Mouse (Mus musculus) thymus, adult 2 months (tissue): Measurements from ENCODE around the gene Cgref1.

ENCODE experiments used
- CTCF ChIP-seq: fragments of 200-500 bp; IDR thresholded peaks from 2 replicates; pipeline ENCODE4 v1.5.1; 2012; ENCODE audit warnings: mild to moderate bottlenecking, control low read depth, low read length, moderate library complexity, borderline replicate concordance; ENCODE audit not compliant: control insufficient read depth, poor library complexity, insufficient read depth; ENCODE audit errors: extremely low read depth
- POLR2A ChIP-seq: fragments of 200-500 bp; IDR thresholded peaks from 2 replicates; pipeline ENCODE4 v1.6.1; 2012; ENCODE audit warnings: mild to moderate bottlenecking, low read length, control low read depth, moderate library complexity; ENCODE audit not compliant: control insufficient read depth, poor library complexity, insufficient read depth; ENCODE audit errors: extremely low read depth

DNA sequence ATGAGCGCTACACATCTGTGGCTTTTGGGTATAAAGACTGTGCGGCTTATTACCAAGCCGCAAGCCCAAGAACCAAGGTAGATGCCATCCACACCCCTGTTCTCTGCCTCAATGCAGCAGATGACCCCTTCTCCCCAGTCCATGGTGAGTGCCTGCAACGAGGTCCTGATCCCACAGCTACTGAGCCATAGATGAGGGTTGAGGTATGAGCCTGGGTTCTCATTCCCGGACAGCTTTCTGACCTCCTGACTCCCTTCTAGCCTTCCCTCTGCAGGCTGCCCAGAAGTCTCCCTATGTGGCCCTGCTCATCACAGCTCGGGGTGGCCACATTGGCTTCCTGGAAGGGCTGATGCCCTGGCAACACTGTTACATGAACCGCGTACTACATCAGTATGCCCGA is 9.2 kb upstream of the Cgref1 start:
- TF ChIP-seq POLR2A (no peak), CTCF (no peak)
